Mouse (Mus musculus) heart, adult 2 months (tissue): Measurements from ENCODE around the gene Prdx3. TPM values are rescaled to one million over a fixed set of nuclear protein-coding genes. Genes with fewer than 3 reads are reported as not detected.
"Not testable (repeated sequence)": the region's sequence is repeated elsewhere in the genome, so short reads cannot be mapped to it uniquely, and the experiment has no call there.

Source experiments
- DNase-seq, 2 experiments: peaks; one replicate each; pipeline ENCODE4 v3.0.0; 2021
- H3K27ac ChIP-seq: fragments of 200-600 bp; 2 replicates; pipeline ENCODE4 v1.8.1; 2022
- H3K27me3 ChIP-seq: fragments of 200-500 bp; 2 replicates; pipeline ENCODE4 v1.6.1; 2012; ENCODE audit warnings: mild to moderate bottlenecking, low read length, inconsistent platforms, mixed read lengths; ENCODE audit not compliant: control insufficient read depth, insufficient read depth
- H3K36me3 ChIP-seq: fragments of 200-500 bp; 2 replicates; pipeline ENCODE4 v1.6.1; 2012; ENCODE audit warnings: low read length, inconsistent platforms; ENCODE audit not compliant: control insufficient read depth, insufficient read depth
- H3K4me1 ChIP-seq: fragments of 200-500 bp; 2 replicates; pipeline ENCODE4 v1.6.1; 2011; ENCODE audit warnings: low read length; ENCODE audit not compliant: control insufficient read depth, insufficient read depth
- H3K4me3 ChIP-seq: fragments of 200-600 bp; 2 replicates; pipeline ENCODE4 v1.8.1; 2022
- H3K79me2 ChIP-seq: fragments of 200-500 bp; replicated peaks from 2 replicates; pipeline ENCODE4 v1.6.1; 2012; ENCODE audit warnings: mild to moderate bottlenecking, inconsistent platforms, low read length, moderate library complexity, mixed read lengths; ENCODE audit not compliant: control insufficient read depth, insufficient read depth
- H3K9ac ChIP-seq: fragments of 200-500 bp; 2 replicates; pipeline ENCODE4 v1.6.1; 2012; ENCODE audit warnings: low read depth, mild to moderate bottlenecking, control low read depth, inconsistent platforms, low read length, mixed read lengths
- CTCF ChIP-seq: fragments of 200-600 bp; IDR thresholded peaks from 2 replicates; pipeline ENCODE4 v1.8.1; 2022; ENCODE audit warnings: antibody characterized with exemption, mild to moderate bottlenecking, moderate library complexity
- EP300 ChIP-seq: fragments of 200-500 bp; IDR thresholded peaks from 2 replicates; pipeline ENCODE4 v1.6.1; 2011; ENCODE audit warnings: low read depth, low read length, control low read depth; ENCODE audit not compliant: insufficient read depth
- POLR2A ChIP-seq: fragments of 200-500 bp; IDR thresholded peaks from 2 replicates; pipeline ENCODE4 v1.6.1; 2011; ENCODE audit warnings: mild to moderate bottlenecking, low read depth, low read length, control low read depth; ENCODE audit not compliant: insufficient read depth
- WGBS: fragments of 180-500 bp; shearing (Covaris S2); methylation state at CpG from one replicate; pipeline ENCODE4 v1.1.7; 2018; 5-methylcytosine and 5-hydroxymethylcytosine counted together
- intact Hi-C: fragments of 180-260 bp; cut with DNase I; formaldehyde crosslinking; loops from one replicate; pipeline ENCODE4 v1.15.1; 2025
- polyA plus RNA-seq: library from polyadenylated mRNA; depleted of rRNA; stranded (reverse); fragments of >200 nt; gene quantifications from 2 replicates; pipeline ENCODE4 v1.2.3, GENCODE M21; 2012
- total RNA-seq, 2 experiments: library from RNA; stranded (reverse); gene quantifications; 2 replicates each; pipeline ENCODE4 v1.2.3; 2021

Prdx3 gene
- total and polyA plus RNA-seq, 3 experiments: 353 to 450 (median 407) TPM

- DNase-seq: peak in 1 of 2 experiments; percentile 14
Measured at GRCm38 (mm10) chr19:60873501-60873900, 855 bp downstream of the Prdx3 start.

GRCm38 (mm10) chr19:60872272-60872671 is 2.1 kb downstream of the Prdx3 start:
- H3K4me3 ChIP-seq: no peak overlapping the region

More at GRCm38 (mm10) chr19:60873501-60873900, 855 bp downstream of the Prdx3 start:
- Histone ChIP-seq H3K27ac (peak overlapping the region; percentile 39; the same call in 1 of the 2 replicates), H3K36me3 (peaks cover 15% of the 10 kb centered on the region), H3K9ac (no peak overlapping the region; the same call in 1 of the 2 replicates), H3K79me2 (no peaks in the 10 kb centered on the region), H3K4me1 (no peaks in the 10 kb centered on the region; the same call in none of the 2 replicates), H3K27me3 (no peaks in the 10 kb centered on the region), H3K4me3 (peak overlapping the region; percentile 33; the same call in 1 of the 2 replicates)
- TF ChIP-seq CTCF (no peak), EP300 (no peak), POLR2A (no peak)
- intact Hi-C loops: loop anchor here (5.0 kb wide), 1 partner anchor 264 kb away; no protein-coding TSS in a partner anchor
- WGBS: 9% methylated on average over 4 of the region's 4 CpGs

GRCm38 (mm10) chr19:60871366-60871765 is 3.0 kb downstream of the Prdx3 start:
- DNase-seq: no peak
- WGBS: 90% methylated on average over 5 of the region's 5 CpGs
- Histone ChIP-seq H3K27ac (no peak overlapping the region), H3K4me1 (no peaks in the 10 kb centered on the region; the same call in none of the 2 replicates), H3K27me3 (no peaks in the 10 kb centered on the region), H3K9ac (no peak overlapping the region), H3K36me3 (peaks cover 15% of the 10 kb centered on the region), H3K4me3 (no peak overlapping the region), H3K79me2 (no peaks in the 10 kb centered on the region)
- TF ChIP-seq EP300 (no peak), POLR2A (no peak), CTCF (no peak)
- intact Hi-C loops: loop anchor here (5.0 kb wide), 1 partner anchor 266 kb away; no protein-coding TSS in a partner anchor

More at GRCm38 (mm10) chr19:60872272-60872671, 2.1 kb downstream of the Prdx3 start:
- no peaks in the 10 kb centered on the region; the same call in none of the 2 replicates for H3K4me1 ChIP-seq
- no peak for TF ChIP-seq EP300
- no peak for TF ChIP-seq CTCF
- peaks cover 15% of the 10 kb centered on the region for H3K36me3 ChIP-seq
- 11% methylated on average over 1 of the region's 1 CpGs for WGBS
- no peak overlapping the region for H3K9ac ChIP-seq
- no peak for DNase-seq
- H3K79me2 ChIP-seq: no peaks in the 10 kb centered on the region
- H3K27me3 ChIP-seq: no peaks in the 10 kb centered on the region
- H3K27ac ChIP-seq: no peak overlapping the region
- intact Hi-C loops: loop anchor here (5.0 kb wide), 1 partner anchor 265 kb away; no protein-coding TSS in a partner anchor

- Histone ChIP-seq H3K4me1 (no peaks in the 10 kb centered on the region; the same call in none of the 2 replicates), H3K79me2 (no peaks in the 10 kb centered on the region), H3K36me3 (peaks cover 15% of the 10 kb centered on the region), H3K27me3 (no peaks in the 10 kb centered on the region), H3K4me3 (no peak overlapping the region), H3K9ac (no peak overlapping the region), H3K27ac (no peak overlapping the region)
- intact Hi-C loops: loop anchor here (5.0 kb wide), 1 partner anchor 267 kb away; no protein-coding TSS in a partner anchor
- no peak for DNase-seq
- TF ChIP-seq CTCF (peak; percentile 56), POLR2A (no peak)
- WGBS: 76% methylated on average over 1 of the region's 1 CpGs
Measured at GRCm38 (mm10) chr19:60870489-60870888, 3.9 kb downstream of the Prdx3 start.

- H3K27ac ChIP-seq, intact Hi-C loops, H3K79me2 ChIP-seq, H3K4me1 ChIP-seq, DNase-seq, H3K27me3 ChIP-seq, H3K9ac ChIP-seq, H3K4me3 ChIP-seq: not testable (repeated sequence)
- H3K36me3 ChIP-seq: peaks cover 13% of the 10 kb centered on the region
- 97% methylated on average over 4 of the region's 4 CpGs for WGBS
Measured at GRCm38 (mm10) chr19:60866169-60866568, 8.2 kb downstream of the Prdx3 start.

- H3K9ac ChIP-seq: peak within 1 kb of the TSS; percentile 55
- no peaks in the 10 kb centered on the region for H3K27me3 ChIP-seq
- H3K36me3 ChIP-seq: peaks cover 7% of the 10 kb centered on the region
- no peaks in the 10 kb centered on the region for H3K4me1 ChIP-seq
- intact Hi-C loops: no loop called here
- peak; percentile 93 to 95 for DNase-seq
- no peak for TF ChIP-seq EP300
- TF ChIP-seq CTCF: no peak
- peak; percentile 93 for TF ChIP-seq POLR2A
- H3K4me3 ChIP-seq: peak within 1 kb of the TSS; percentile 53
- WGBS: 3% methylated on average over 30 of the region's 30 CpGs
- peak within 1 kb of the TSS; percentile 85 for H3K27ac ChIP-seq
- H3K79me2 ChIP-seq: no peaks in the 10 kb centered on the region
Measured at GRCm38 (mm10) chr19:60860868-60861700, 13.3 kb downstream of the Prdx3 start, which contains the start of gene Sfxn4. TSS of gene Sfxn4 (minus strand) at chr19:60861479.
